Mouse (Mus musculus): ENCODE results near the gene Loxl3. TPM values are rescaled to one million over a fixed set of nuclear protein-coding genes. Genes with fewer than 3 reads are reported as not detected.

The Loxl3 gene
- polyA plus RNA-seq, 1 experiment from 2014 or later: 10.5 TPM

DNA sequence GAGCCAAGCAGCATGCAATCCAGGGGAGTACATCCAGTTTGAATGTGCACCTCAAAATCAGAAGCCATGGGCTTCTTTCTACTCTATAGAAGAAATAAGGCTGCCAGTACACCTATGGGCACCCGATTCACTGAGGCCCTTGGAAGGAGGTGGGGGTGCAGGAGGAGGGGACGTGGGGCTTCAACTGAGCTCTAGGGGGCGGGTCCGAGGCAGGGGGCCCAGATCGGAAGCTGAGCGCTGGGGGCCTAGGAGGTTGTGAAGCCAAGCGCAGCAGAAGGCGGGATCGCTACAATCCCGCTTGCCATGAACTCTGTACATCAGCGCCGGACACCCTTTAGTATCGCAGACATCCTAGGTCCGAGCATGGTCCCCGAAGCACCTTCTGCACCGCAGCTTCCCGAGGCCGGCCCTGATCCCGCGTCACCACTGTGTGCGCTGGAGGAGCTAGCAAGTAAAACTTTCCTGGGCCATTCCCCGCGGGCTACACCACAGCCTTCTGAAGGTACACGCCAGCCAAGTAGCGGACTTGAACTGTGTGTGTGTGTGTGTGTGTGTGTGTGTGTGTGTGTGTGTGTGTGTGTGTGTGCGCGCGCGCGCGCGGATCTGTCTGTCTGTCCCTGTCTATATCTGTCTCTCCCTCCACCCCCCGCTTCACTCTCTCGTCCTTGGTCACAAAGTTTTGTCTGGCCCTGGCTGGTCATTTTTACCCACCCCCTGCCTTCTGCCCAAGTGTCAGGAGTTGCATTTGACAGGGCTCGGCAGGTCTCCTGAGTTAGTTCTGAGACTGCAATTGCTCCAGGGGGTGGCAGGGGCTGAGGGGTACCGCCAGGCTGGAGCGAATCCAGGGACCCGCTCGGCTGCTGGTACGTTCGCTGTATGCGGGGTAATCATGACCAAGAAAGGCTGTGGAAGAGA is 52.4 kb downstream of the Loxl3 start, which contains the start of gene Lbx2:
Lbx2 (plus strand) TSS at position 247 of the 915 bp plus-strand sequence.
- DNase-seq (ENCODE audit: low spot score): no peak
- Histone ChIP-seq H3K4me1 (replicated peaks) (peaks cover 42% of the 10 kb centered on the region), H3K4me3 (peak within 1 kb of the TSS; percentile 43), H3K36me3 (peaks cover 16% of the 10 kb centered on the region), H3K9me3 (no peaks in the 10 kb centered on the region), H3K27ac (no peak within 1 kb of the TSS), H3K27me3 (ENCODE audit: insufficient read depth, poor library complexity, severe bottlenecking) (peaks cover 96% of the 10 kb centered on the region)
- WGBS: 3% methylated on average over 42 of the region's 42 CpGs

DNA sequence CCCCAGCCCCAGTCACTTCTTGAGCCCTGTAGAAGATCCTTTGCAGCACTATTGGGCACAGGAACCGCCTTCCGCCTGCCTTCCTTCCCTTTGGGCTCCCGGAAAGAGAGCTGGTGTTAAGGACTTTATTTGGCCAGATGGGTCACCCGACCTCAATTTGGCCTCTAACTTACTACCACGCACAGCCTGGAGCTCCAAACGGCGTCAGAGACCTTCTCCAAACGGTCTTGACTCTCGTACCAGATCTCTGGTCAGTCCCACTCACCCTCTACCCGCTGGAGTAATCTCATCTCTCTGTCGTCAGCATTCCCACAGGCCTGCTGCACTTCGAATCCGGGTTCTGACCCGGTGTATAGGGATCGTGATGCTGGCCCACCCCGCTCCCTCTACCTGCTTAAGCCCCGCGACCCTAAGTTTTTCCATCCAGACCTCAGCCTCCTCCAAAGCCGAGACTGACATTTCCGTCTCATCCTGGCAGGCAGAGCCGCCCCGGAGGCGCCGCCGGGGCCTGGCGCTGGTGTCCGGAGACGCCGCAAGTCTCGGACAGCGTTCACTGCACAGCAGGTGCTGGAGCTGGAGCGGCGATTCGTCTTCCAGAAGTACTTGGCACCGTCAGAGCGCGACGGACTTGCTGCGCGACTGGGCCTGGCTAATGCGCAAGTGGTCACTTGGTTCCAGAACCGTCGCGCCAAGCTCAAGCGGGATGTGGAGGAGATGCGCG is 53.4 kb downstream of the Loxl3 start:
- Histone ChIP-seq H3K27ac (no peak overlapping the region), H3K9me3 (no peaks in the 10 kb centered on the region), H3K36me3 (peaks cover 6% of the 10 kb centered on the region; the same call in 1 of the 2 replicates), H3K27me3 (ENCODE audit: insufficient read depth, poor library complexity, severe bottlenecking) (peaks cover 93% of the 10 kb centered on the region), H3K4me1 (replicated peaks) (peaks cover 42% of the 10 kb centered on the region), H3K4me3 (peak overlapping the region; percentile 43)
- DNase-seq (ENCODE audit: low spot score): peak; percentile 58
- 1% methylated on average over 47 of the region's 47 CpGs for WGBS

DNA sequence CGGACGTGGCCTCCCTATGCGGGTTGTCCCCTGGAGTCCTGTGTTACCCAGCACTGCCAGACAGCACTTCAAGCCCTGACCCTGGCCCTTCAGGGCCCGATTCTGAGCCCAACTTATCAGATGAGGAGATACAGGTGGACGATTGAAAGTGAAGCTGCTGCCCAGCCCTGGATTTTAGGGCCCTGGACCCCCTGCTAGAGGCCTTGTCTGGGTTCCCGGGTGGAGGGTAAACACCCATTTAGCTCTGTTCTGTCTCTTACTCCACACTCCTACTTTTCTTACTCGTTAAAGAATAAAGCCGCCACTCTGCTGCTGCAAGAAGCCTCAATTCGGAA is 53.9 kb downstream of the Loxl3 start:
- Histone ChIP-seq H3K27me3 (ENCODE audit: insufficient read depth, poor library complexity, severe bottlenecking) (peaks cover 92% of the 10 kb centered on the region), H3K4me1 (replicated peaks) (peaks cover 42% of the 10 kb centered on the region), H3K9me3 (no peaks in the 10 kb centered on the region), H3K27ac (no peak overlapping the region), H3K36me3 (peaks cover under 1% of the 10 kb centered on the region; the same call in 1 of the 2 replicates), H3K4me3 (peak overlapping the region; percentile 43)
- WGBS: 4% methylated on average over 9 of the region's 9 CpGs
- no peak for DNase-seq (ENCODE audit: low spot score)

DNA sequence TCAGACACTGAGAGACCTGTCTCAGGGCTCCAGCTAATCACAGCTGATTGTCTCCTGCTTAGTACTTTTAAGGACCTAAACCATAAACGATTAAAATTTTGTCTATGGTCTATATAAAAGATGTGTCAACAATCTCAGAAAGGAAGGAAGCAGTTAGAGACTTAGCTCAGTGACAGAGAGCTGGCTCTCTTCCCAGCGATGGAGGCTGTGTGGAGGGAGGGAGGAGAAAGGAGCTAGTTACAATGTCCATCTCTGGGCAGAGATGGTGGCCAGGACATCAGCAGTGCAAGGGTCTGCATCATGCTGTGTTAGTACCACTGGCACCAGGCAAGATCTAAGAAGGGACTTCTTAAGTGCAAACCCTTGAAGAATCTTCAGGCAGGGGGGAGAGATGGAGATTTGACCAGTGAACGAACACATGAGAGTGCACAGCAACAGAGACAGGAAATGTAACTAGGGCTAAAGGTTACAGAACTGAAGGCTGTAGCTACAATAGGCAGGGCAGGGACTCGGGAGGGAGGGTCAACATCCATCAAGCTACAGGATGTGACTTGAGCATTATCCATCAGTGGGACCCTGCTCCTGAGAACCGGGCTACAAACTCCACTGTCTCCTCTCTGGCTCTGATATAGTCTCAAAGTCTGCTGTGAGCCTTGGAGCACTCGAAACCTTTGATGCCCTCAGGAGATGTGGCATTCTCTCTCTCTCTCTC is 58.6 kb downstream of the Loxl3 start:
- 43% methylated on average over 6 of the region's 6 CpGs for WGBS
- Histone ChIP-seq H3K36me3 (no peaks in the 10 kb centered on the region), H3K4me3 (no peak overlapping the region), H3K27me3 (ENCODE audit: insufficient read depth, poor library complexity, severe bottlenecking) (peaks cover 57% of the 10 kb centered on the region), H3K4me1 (replicated peaks) (peaks cover 11% of the 10 kb centered on the region), H3K27ac (no peak overlapping the region), H3K9me3 (0 out of 2 replicates have a peak, but pooled peaks cover 5% of the 10 kb centered on the region)
- DNase-seq (ENCODE audit: low spot score): no peak

DNA sequence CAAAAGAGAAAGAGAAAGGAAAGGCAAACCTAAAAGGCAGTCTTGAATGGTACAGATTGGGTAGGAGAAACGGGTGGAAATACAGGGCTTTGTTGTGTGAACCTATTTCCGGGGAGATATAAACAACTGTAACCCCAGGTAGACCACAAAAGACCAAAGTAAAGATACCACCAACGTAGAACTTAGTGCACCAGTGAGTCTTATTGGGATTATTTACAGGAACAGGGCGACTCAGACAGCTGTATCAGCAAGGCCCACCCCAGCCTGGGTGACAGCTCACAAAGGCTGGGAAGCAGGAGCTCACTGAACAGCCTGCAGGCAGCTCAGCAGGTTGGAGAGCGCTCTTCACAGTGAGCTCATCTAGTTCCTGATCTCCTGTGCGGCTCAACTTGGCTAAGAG is 62.0 kb downstream of the Loxl3 start:
- no peaks in the 10 kb centered on the region; the same call in 1 of the 2 replicates for H3K4me1 ChIP-seq (replicated peaks)
- H3K36me3 ChIP-seq: no peaks in the 10 kb centered on the region
- 43% methylated on average over 6 of the region's 6 CpGs for WGBS

DNA sequence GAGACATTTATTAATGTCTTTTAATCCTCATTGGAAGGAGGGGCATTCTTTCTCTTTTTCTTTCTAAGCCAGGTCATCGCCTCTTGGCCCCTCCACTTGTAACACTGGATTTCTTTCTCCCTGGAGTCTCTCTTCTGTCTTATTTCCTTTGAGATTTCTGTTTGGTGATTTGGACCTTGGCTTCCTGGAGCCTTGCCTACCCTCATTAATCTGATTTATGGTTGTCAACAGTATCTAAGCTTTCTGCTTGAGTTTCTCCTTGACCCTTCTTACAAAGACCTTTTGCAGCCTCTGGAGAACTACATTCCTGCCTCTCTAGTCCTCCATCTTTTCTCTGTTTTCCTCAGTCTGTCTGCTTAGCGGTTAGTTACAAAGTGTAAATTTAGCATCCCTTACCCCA is 64.4 kb downstream of the Loxl3 start:
- Histone ChIP-seq H3K9me3 (0 out of 2 replicates have a peak, but pooled peaks cover 5% of the 10 kb centered on the region), H3K36me3 (no peaks in the 10 kb centered on the region), H3K27me3 (ENCODE audit: insufficient read depth, poor library complexity, severe bottlenecking) (peaks cover 33% of the 10 kb centered on the region), H3K4me1 (replicated peaks) (peaks cover 20% of the 10 kb centered on the region), H3K4me3 (no peak overlapping the region), H3K27ac (no peak overlapping the region)
- 73% methylated on average over 2 of the region's 2 CpGs for WGBS
- DNase-seq (ENCODE audit: low spot score): no peak

More for the DNA sequence above, 62.0 kb downstream of the Loxl3 start:
- Histone ChIP-seq H3K9me3 (0 out of 2 replicates have a peak, but pooled peaks cover 5% of the 10 kb centered on the region), H3K27me3 (ENCODE audit: insufficient read depth, poor library complexity, severe bottlenecking) (peaks cover 35% of the 10 kb centered on the region), H3K4me3 (no peak overlapping the region), H3K27ac (no peak overlapping the region)
- DNase-seq (ENCODE audit: low spot score): no peak

DNA sequence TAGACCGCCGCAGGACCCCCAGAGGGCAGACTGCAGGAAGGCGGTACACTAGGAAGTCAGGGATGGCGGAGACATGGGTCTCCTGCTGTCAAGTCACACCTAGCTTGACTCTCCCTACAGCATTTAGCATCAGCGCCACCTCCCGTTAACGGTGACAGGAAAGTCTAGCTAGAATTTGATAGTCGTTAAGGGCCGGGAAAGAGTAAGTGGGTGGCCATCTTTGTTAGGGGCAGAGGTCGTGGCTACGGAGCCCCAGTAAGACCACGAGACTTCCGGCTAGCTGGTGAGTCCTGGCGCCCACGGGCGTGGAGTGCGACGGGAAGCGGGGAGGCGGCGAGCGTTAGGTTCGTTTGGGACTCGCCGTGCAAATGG is 67.3 kb downstream of the Loxl3 start, which contains the start of the genes Ccdc142 and Gm42688:
Ccdc142 (plus strand) TSS at position 286 of the 372 bp plus-strand sequence.
Gm42688 (plus strand) TSS at position 302 of the 372 bp plus-strand sequence.
- Histone ChIP-seq H3K4me1 (replicated peaks) (peaks cover 22% of the 10 kb centered on the region), H3K4me3 (peak within 1 kb of the TSS; percentile 76), H3K27me3 (ENCODE audit: insufficient read depth, poor library complexity, severe bottlenecking) (peaks cover 27% of the 10 kb centered on the region), H3K9me3 (no peaks in the 10 kb centered on the region), H3K27ac (peak within 1 kb of the TSS; percentile 86), H3K36me3 (no peaks in the 10 kb centered on the region)
- under 1% methylated on average over 25 of the region's 25 CpGs for WGBS
- DNase-seq (ENCODE audit: low spot score): peak; percentile 84

DNA sequence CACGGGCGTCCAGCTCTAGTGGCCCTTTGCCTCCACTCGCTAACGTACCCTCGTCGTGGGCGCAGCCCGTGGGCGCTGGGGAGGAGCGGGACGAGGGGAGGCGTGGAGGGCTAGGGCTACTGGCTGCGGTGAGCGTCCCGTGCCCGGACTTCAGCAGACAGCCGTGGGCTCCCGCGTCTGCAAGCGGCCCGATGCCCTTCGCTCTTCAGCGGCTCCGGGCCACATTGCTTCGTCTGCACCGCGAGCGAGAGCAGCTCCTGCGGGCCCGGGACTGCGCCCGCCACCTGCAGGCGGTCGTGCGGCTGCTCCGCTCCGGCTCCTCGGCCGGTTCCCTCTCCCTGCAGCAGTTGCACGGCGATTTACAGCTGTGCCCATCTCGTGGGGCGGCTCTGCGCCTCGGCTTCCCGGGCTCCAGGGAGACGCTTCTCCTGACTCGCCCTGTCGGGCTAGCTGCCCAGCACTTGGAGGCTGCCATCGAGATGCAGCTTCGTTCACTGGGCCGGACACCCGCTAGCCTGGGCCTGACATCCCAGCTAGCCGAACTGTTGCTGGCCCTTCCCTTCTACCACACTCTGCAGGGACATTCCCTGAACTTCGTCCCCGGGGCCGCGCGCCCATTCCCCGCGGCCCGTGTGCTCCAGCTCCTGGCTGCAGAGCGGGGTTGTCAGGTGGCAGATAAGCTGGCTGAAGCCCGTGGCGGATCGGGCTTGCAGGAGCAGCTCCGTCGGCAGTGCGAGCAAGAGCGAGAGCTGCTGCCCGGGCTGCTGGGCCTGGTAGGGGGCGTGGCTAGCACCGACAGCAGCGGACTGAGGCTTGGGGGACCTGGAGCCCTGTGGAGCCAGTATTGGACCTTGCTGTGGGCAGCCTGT is 67.9 kb downstream of the Loxl3 start:
- H3K27me3 ChIP-seq (ENCODE audit: insufficient read depth, poor library complexity, severe bottlenecking): peaks cover 25% of the 10 kb centered on the region
- H3K9me3 ChIP-seq: no peaks in the 10 kb centered on the region
- peak overlapping the region; percentile 76 for H3K4me3 ChIP-seq
- under 1% methylated on average over 74 of the region's 74 CpGs for WGBS
- no peaks in the 10 kb centered on the region for H3K36me3 ChIP-seq
- peak overlapping the region; percentile 86 for H3K27ac ChIP-seq
- H3K4me1 ChIP-seq (replicated peaks): peaks cover 22% of the 10 kb centered on the region
- DNase-seq (ENCODE audit: low spot score): peak; percentile 74

MicroRNAs within 50 kb of the gene (microRNA counts, 519-probe panel; counts per million panel counts)
- microRNA mmu-miR-3470a+mmu-miR-3470b: 1,255 counts per million, percentile 77 among the panel's probes with 10 or more counts

Other genes with a start within 250 kb of the Loxl3 start
- 2.9 and 3.2 TPM in 2 replicates for gene Sema4f, start 94.4 kb upstream of the Loxl3 start, polyA plus RNA-seq (2016; fragmentation: Nextera tagmentation; extraction: Ambion mirVana)
- gene M1ap, start 87.3 kb upstream of the Loxl3 start, polyA plus RNA-seq (2016; fragmentation: Nextera tagmentation; extraction: Ambion mirVana): 0.22 and 0.42 TPM in 2 replicates
- gene Dok1, start 702 bp upstream of the Loxl3 start, polyA plus RNA-seq (2016; fragmentation: Nextera tagmentation; extraction: Ambion mirVana): 7.7 and 8.6 TPM in 2 replicates
- gene Aup1, start 20.3 kb downstream of the Loxl3 start, polyA plus RNA-seq (2016; fragmentation: Nextera tagmentation; extraction: Ambion mirVana): 169 and 179 TPM in 2 replicates
- gene Htra2, start 21.1 kb downstream of the Loxl3 start, polyA plus RNA-seq (2016; fragmentation: Nextera tagmentation; extraction: Ambion mirVana): 70.9 and 82.5 TPM in 2 replicates
- gene Dqx1, start 23.7 kb downstream of the Loxl3 start, polyA plus RNA-seq (2016; fragmentation: Nextera tagmentation; extraction: Ambion mirVana): 2.2 and 3.5 TPM in 2 replicates
- 5.6 and 12.3 TPM in 2 replicates for gene Tlx2, start 36.1 kb downstream of the Loxl3 start, polyA plus RNA-seq (2016; fragmentation: Nextera tagmentation; extraction: Ambion mirVana)
- gene Pcgf1, start 43.7 kb downstream of the Loxl3 start, polyA plus RNA-seq (2016; fragmentation: Nextera tagmentation; extraction: Ambion mirVana): 41.1 and 42.2 TPM in 2 replicates
- 0.39 and 0.55 TPM in 2 replicates for gene Lbx2, start 52.2 kb downstream of the Loxl3 start, polyA plus RNA-seq (2016; fragmentation: Nextera tagmentation; extraction: Ambion mirVana)
- gene Ccdc142, start 67.4 kb downstream of the Loxl3 start, polyA plus RNA-seq (2016; fragmentation: Nextera tagmentation; extraction: Ambion mirVana): 3.0 and 3.8 TPM in 2 replicates
- 2.2 and 3.2 TPM in 2 replicates for gene Gm42688, start 67.4 kb downstream of the Loxl3 start, polyA plus RNA-seq (2016; fragmentation: Nextera tagmentation; extraction: Ambion mirVana)
- gene Mrpl53, start 74.9 kb downstream of the Loxl3 start, polyA plus RNA-seq (2016; fragmentation: Nextera tagmentation; extraction: Ambion mirVana): 151 and 154 TPM in 2 replicates
- 37.9 and 40.0 TPM in 2 replicates for gene Mogs, start 81.3 kb downstream of the Loxl3 start, polyA plus RNA-seq (2016; fragmentation: Nextera tagmentation; extraction: Ambion mirVana)
- gene Wbp1, start 87.4 kb downstream of the Loxl3 start, polyA plus RNA-seq (2016; fragmentation: Nextera tagmentation; extraction: Ambion mirVana): 157 and 245 TPM in 2 replicates
- gene Ino80b, start 91.3 kb downstream of the Loxl3 start, polyA plus RNA-seq (2016; fragmentation: Nextera tagmentation; extraction: Ambion mirVana): 19.8 and 22.8 TPM in 2 replicates
- gene Rtkn, start 101.3 kb downstream of the Loxl3 start, polyA plus RNA-seq (2016; fragmentation: Nextera tagmentation; extraction: Ambion mirVana): 40.5 and 46.4 TPM in 2 replicates
- gene Wdr54, start 122.2 kb downstream of the Loxl3 start, polyA plus RNA-seq (2016; fragmentation: Nextera tagmentation; extraction: Ambion mirVana): 14.2 and 15.9 TPM in 2 replicates
- 3.1 and 6.0 TPM in 2 replicates for gene 1700003E16Rik, start 122.2 kb downstream of the Loxl3 start, polyA plus RNA-seq (2016; fragmentation: Nextera tagmentation; extraction: Ambion mirVana)
- 121 and 140 TPM in 2 replicates for gene Dctn1, start 131.7 kb downstream of the Loxl3 start, polyA plus RNA-seq (2016; fragmentation: Nextera tagmentation; extraction: Ambion mirVana)
- 1.1 and 5.3 TPM in 2 replicates for gene Slc4a5, start 185.7 kb downstream of the Loxl3 start, polyA plus RNA-seq (2016; fragmentation: Nextera tagmentation; extraction: Ambion mirVana)